Mouse (Mus musculus): Measurements from ENCODE around the gene Etv3.
"Not testable (repeated sequence)": the region's sequence is repeated elsewhere in the genome, so short reads cannot be mapped to it uniquely, and the experiment has no call there.

Etv3 gene

DNA sequence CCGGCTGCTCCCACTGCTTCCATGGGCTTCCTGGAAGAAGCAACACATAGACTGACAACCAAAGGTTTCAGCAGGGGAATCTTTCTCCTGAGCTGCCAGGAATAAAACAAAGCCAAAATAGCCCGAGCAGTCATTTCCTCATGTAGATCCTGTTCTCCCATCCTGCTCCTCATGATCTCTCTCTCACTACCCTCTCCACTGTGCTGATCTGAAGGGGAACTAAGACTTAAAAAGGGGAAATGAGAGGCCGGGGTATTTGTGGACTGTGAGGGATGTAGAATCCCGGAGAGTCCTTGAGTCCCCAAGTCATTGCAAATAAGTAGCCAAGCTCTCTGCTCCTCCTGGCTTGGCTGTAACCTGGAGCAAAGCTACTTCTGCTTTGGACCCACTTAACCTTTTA lies 4.1 kb upstream of the Etv3 start:
- DNase-seq (ENCODE audit: low read depth) = no peak

GRCm38 (mm10) chr3:87521833-87522232 lies 3.4 kb upstream of the Etv3 start:
- no peak for DNase-seq (ENCODE audit: low read depth)

- no peak for DNase-seq (ENCODE audit: low read depth)
Measured at GRCm38 (mm10) chr3:87523701-87524100, 1.5 kb upstream of the Etv3 start.

- no peak for DNase-seq (ENCODE audit: low read depth)
Measured at GRCm38 (mm10) chr3:87525837-87526570, 797 bp downstream of the Etv3 start.

- no peak for DNase-seq (ENCODE audit: low read depth)
Measured at GRCm38 (mm10) chr3:87527139-87527538, 1.9 kb downstream of the Etv3 start.

GRCm38 (mm10) chr3:87528021-87528420 lies 2.8 kb downstream of the Etv3 start:
- no peak for DNase-seq (ENCODE audit: low read depth)

GRCm38 (mm10) chr3:87528841-87529240 lies 3.6 kb downstream of the Etv3 start:
- no peak for DNase-seq (ENCODE audit: low read depth)

DNA sequence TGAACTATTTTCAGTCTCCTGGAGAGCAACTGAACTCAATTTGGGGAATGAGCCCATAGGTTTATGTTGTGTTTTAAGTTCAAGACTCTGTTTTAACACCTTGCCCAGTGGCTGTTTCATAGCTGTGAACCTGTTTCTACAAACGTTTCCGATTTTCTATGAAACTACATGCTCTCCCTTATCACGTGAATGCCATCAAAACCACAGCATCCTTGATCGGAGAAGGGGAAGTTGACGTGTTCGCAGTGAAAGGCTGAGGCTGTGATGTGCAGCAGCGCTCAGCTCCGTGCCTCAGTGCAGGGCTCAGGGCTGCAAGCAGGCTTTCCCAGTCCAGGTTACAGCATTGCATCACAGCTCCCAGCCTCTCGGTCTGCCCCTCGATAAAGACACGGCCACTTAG lies 4.4 kb downstream of the Etv3 start:
- no peak for DNase-seq (ENCODE audit: low read depth)

GRCm38 (mm10) chr3:87530234-87530633 lies 5.0 kb downstream of the Etv3 start:
- DNase-seq (ENCODE audit: low read depth) = no peak

DNA sequence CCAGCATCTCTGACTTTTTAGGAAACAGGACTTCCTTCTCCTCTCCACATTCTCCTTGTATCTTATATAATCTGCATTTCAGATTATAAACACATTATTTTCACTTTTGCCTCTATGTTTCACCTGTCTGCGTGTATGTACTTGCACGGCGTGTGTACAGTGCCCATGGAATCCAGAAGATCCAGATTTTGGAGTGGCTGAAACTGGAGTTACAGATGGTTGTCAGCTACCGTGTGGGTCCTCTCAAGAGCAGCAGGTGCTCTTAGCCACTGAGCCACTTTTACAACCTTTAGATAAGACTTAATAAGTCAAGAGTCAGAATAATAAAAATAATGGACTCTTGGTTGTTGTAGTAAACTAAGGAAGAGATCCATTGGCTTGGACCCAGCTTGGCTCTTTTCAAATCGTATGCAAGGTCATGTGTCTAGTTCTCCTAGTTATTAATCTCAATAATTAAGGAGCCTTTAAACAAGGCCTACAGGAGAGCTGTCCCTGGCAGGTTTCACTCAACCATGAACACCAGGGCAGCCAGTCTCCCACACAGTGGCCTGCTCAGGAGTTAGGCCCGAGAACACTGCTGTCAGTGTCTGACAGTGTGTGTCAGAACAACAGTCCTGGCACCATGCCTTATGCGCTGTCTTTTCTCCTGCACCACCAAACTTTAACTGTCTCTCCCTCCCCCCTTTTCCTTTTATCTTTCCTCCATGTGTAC lies 8.6 kb downstream of the Etv3 start:
- no peak for DNase-seq (ENCODE audit: low read depth)

DNA sequence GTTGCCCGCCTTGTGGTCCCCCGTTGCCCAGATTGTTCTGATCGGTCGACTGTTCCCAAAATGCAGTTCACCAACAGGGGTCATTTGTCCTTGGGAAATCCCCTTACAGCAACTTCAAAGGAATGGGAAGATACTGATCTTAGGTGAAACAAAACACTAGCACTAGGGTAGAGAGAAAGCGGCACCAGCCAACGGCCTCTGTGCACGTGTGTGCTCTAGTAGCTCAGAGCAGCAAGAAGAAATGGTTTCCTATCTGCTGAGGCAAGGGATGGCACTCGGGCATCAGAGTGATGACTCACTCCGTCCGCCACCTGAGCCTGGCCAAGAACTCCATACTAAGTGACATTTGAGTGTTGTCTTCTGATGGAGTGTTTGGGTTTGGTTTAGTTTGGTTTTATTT lies 12.8 kb downstream of the Etv3 start:
- no peak for DNase-seq (ENCODE audit: low read depth)

- DNase-seq (ENCODE audit: low read depth) = no peak
Measured at GRCm38 (mm10) chr3:87540028-87540675, 14.9 kb downstream of the Etv3 start.

GRCm38 (mm10) chr3:87540714-87541113 lies 15.5 kb downstream of the Etv3 start:
- no peak for DNase-seq (ENCODE audit: low read depth)

DNA sequence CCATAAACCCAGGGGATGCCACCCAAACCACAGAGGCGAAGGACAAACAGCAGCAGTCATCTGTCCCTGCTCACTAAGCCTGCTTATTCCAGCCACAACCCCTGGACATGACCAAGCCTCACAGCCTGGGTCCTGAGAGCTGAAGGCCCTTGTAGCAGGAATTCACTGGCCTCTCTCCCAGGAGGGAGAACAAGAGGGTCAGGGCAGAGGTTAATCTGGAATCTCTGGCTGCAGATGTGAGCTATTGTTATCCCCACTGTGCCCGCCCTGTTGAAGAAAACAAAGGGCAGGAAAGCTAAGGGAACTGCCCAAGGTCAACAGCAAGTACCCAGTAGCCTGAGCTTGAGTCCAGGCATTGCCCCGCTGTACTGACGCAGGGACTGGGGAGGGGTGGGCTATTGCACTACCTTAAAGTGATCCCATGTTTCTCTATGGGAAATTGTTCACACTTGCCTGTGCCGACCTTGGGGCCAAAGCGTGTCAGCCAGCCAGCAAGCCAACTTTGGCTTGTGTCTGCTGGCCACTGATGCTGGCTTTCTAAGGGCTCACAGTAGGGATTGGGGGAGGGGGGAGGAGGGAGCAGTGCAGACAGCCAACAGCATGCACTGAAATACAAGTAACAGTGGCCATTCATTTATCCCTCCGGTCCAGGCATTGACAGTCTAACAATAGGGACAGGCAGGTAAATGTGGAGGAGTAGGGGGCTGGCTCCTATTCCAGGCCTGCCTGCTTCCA lies 17.4 kb downstream of the Etv3 start:
- no peak for DNase-seq (ENCODE audit: low read depth)

DNA sequence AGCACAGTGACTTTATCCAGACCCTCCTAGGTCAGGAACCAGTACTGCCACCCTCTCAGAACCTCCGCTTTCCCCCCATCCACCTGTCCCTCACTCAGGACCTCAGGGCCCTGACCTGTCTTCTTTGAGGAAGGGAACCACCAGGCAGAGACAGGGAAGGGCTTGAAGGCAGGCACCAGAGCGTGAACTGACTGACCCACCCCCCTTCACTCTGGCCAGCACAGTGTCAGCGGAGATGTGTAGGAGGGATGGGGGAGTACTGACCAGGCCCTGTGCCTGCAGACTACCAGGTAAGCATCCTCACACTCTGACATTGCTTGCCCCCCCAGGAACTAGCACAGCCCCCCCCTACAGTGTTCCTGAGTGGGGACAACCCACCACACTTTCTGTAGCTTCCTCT lies 20.3 kb downstream of the Etv3 start:
- DNase-seq (ENCODE audit: low read depth) = no peak

GRCm38 (mm10) chr3:87546291-87546721 lies 21.1 kb downstream of the Etv3 start:
- DNase-seq (ENCODE audit: low read depth) = no peak

DNA sequence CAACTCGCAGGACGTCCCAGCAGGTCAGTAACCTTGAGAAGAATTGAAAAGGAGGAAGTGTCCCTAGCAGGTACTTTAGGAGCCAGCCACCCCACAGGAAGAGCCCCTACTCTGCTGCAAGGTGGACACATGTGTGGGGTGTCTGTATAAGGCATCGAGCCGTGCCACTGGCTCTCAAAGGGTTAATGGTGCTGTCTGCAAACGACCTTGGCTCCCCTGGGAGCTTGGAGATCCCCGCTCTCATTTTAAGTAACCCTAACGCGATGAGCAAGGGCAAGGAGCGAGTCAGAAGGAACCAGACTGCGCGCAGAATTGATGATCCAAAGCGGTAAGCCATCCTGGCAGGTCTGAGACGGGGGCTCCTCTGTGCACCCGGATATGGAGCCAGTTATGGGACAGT lies 24.7 kb downstream of the Etv3 start:
- DNase-seq (ENCODE audit: low read depth) = no peak

DNA sequence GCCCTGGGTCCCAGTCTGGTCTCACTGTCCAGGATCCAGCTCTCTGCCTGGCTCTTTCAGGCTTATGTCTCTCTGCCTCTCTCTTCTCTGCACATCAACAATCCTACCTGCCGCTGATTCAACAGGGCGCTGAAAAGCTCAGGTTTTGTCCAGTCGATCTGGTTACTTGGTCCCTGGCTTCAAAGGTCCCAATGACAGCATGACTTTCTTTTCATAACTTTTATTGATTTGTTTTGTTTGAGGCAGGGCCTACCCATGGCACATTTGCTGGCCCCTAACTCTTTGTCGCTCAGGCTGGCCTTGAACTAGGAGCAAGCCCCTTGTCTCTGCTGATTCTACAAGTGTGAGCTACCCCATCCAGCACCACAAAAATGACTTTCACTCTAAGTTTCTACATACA lies 27.1 kb downstream of the Etv3 start:
- DNase-seq (ENCODE audit: low read depth) = no peak

GRCm38 (mm10) chr3:87553196-87553935 lies 28.2 kb downstream of the Etv3 start:
- DNase-seq (ENCODE audit: low read depth) = no peak

DNA sequence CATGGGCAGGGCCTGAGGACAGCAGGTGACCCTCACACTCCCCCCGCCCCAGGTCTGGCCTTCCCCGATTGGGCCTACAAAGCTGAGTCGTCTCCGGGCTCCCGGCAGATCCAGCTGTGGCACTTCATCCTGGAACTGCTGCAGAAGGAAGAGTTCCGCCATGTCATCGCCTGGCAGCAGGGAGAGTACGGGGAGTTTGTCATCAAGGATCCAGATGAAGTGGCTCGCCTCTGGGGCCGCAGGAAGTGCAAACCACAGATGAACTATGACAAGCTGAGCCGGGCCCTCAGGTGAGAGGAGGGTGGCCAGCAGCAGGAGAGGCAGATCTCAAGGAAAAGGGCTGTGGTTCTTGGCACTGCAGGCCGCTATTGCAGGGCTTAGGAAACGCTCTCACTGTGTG lies 29.7 kb downstream of the Etv3 start:
- not testable (repeated sequence) for DNase-seq (ENCODE audit: low read depth)

- DNase-seq (ENCODE audit: low read depth) = no peak
Measured at GRCm38 (mm10) chr3:87556109-87556531, 30.9 kb downstream of the Etv3 start.
